Mouse (Mus musculus): ENCODE measurements at regions not wholly inside any gene's neighbourhood (a gene's known extent, or its start where the extent isn't known, plus 50 kb on each side); places are given as distances from the start of the nearest gene placed in this dataset.

- peak; percentile 79 for ATAC-seq (replicated peaks; ENCODE audit: poor library complexity)
These were observed 63.9 kb downstream of the Tmco5 start for GRCm38 (mm10) chr2:116942321-116942791.

- no peak for ATAC-seq (replicated peaks; ENCODE audit: poor library complexity)
These were observed 70.0 kb downstream of the Tmco5 start for GRCm38 (mm10) chr2:116948538-116948937.

- ATAC-seq (replicated peaks; ENCODE audit: poor library complexity) = no peak
These were observed 71.2 kb downstream of the Tmco5 start for GRCm38 (mm10) chr2:116949741-116950140.

- no peak for ATAC-seq (replicated peaks; ENCODE audit: poor library complexity)
These were observed 71.7 kb downstream of the Tmco5 start for GRCm38 (mm10) chr2:116950154-116950553.

- no peak for ATAC-seq (replicated peaks; ENCODE audit: poor library complexity)
These were observed 73.0 kb downstream of the Tmco5 start for GRCm38 (mm10) chr2:116951481-116951880.

- no peak for ATAC-seq (replicated peaks; ENCODE audit: poor library complexity)
These were observed 75.8 kb downstream of the Tmco5 start for GRCm38 (mm10) chr2:116954280-116954679.

- peak; percentile 64 for ATAC-seq (replicated peaks; ENCODE audit: poor library complexity)
These were observed 76.4 kb downstream of the Tmco5 start for GRCm38 (mm10) chr2:116954896-116955295.

GRCm38 (mm10) chr2:116963116-116963873 lies 84.8 kb downstream of the Tmco5 start:
- ATAC-seq (replicated peaks; ENCODE audit: poor library complexity) = peak; percentile 63; the same call in 1 of the 2 replicates

GRCm38 (mm10) chr2:116966266-116966665 lies 87.8 kb downstream of the Tmco5 start:
- ATAC-seq (replicated peaks; ENCODE audit: poor library complexity) = no peak

GRCm38 (mm10) chr2:116971666-116972613 lies 93.4 kb downstream of the Tmco5 start:
- ATAC-seq (replicated peaks; ENCODE audit: poor library complexity) = peak; percentile 67

- ATAC-seq (replicated peaks; ENCODE audit: poor library complexity) = peak; percentile 42
These were observed 94.1 kb downstream of the Tmco5 start for GRCm38 (mm10) chr2:116972614-116972985.

- no peak for ATAC-seq (replicated peaks; ENCODE audit: poor library complexity)
These were observed 95.0 kb downstream of the Tmco5 start for GRCm38 (mm10) chr2:116973441-116973840.

GRCm38 (mm10) chr2:116974152-116974551 lies 95.7 kb downstream of the Tmco5 start:
- no peak for ATAC-seq (replicated peaks; ENCODE audit: poor library complexity)

GRCm38 (mm10) chr2:116974569-116975060 lies 96.1 kb downstream of the Tmco5 start:
- no peak for ATAC-seq (replicated peaks; ENCODE audit: poor library complexity)

GRCm38 (mm10) chr2:116975091-116975600 lies 96.7 kb downstream of the Tmco5 start:
- ATAC-seq (replicated peaks; ENCODE audit: poor library complexity) = peak; percentile 52

GRCm38 (mm10) chr2:116975601-116976431 lies 97.3 kb downstream of the Tmco5 start:
- ATAC-seq (replicated peaks; ENCODE audit: poor library complexity) = peak; percentile 14

- ATAC-seq (replicated peaks; ENCODE audit: poor library complexity) = no peak
These were observed 97.9 kb downstream of the Tmco5 start for GRCm38 (mm10) chr2:116976432-116976750.

GRCm38 (mm10) chr2:116976951-116977503 lies 98.5 kb downstream of the Tmco5 start:
- ATAC-seq (replicated peaks; ENCODE audit: poor library complexity) = no peak

GRCm38 (mm10) chr2:116977771-116978600 lies 99.5 kb downstream of the Tmco5 start:
- no peak for ATAC-seq (replicated peaks; ENCODE audit: poor library complexity)

Measured in megakaryocyte progenitor cell, adult 5-6 weeks (primary cell).